Mouse (Mus musculus) fat pad, adult 2 months (tissue): ENCODE data around the gene Slc25a30.

Experiments
- DNase-seq: peaks from one replicate; pipeline ENCODE4 v3.0.0-alpha.2; 2011; ENCODE audit warnings: low read depth, low spot score; ENCODE audit errors: extremely low read depth

Slc25a30 gene

GRCm38 (mm10) chr14:75749123-75749522 is 37.7 kb downstream of the Slc25a30 start:
- DNase-seq: no peak

GRCm38 (mm10) chr14:75747960-75748359 is 38.9 kb downstream of the Slc25a30 start:
- no peak for DNase-seq

GRCm38 (mm10) chr14:75741904-75742303 is 44.9 kb downstream of the Slc25a30 start:
- no peak for DNase-seq

- DNase-seq: no peak
These were observed 51.2 kb downstream of the Slc25a30 start for GRCm38 (mm10) chr14:75735597-75735996.

GRCm38 (mm10) chr14:75732631-75733030 is 54.2 kb downstream of the Slc25a30 start:
- DNase-seq: no peak

- no peak for DNase-seq
These were observed 55.5 kb downstream of the Slc25a30 start for GRCm38 (mm10) chr14:75731361-75731760.

- no peak for DNase-seq
These were observed 58.7 kb downstream of the Slc25a30 start for GRCm38 (mm10) chr14:75728111-75728510.

GRCm38 (mm10) chr14:75727046-75727445 is 59.8 kb downstream of the Slc25a30 start:
- DNase-seq: no peak

- DNase-seq: no peak
These were observed 64.0 kb downstream of the Slc25a30 start for GRCm38 (mm10) chr14:75722816-75723215.

GRCm38 (mm10) chr14:75721977-75722563 is 64.8 kb downstream of the Slc25a30 start:
- no peak for DNase-seq

- no peak for DNase-seq
These were observed 66.7 kb downstream of the Slc25a30 start for GRCm38 (mm10) chr14:75720121-75720520.

- no peak for DNase-seq
These were observed 70.4 kb downstream of the Slc25a30 start for GRCm38 (mm10) chr14:75716410-75716809.

- DNase-seq: no peak
These were observed 73.2 kb downstream of the Slc25a30 start for GRCm38 (mm10) chr14:75713661-75714060.

GRCm38 (mm10) chr14:75712687-75713086 is 74.2 kb downstream of the Slc25a30 start:
- DNase-seq: no peak

- no peak for DNase-seq
These were observed 75.1 kb downstream of the Slc25a30 start for GRCm38 (mm10) chr14:75711731-75712130.
